Mouse (Mus musculus): Measurements from ENCODE around the gene Pkm. TPM values are rescaled to one million over a fixed set of nuclear protein-coding genes. Genes with fewer than 3 reads are reported as not detected.

The Pkm gene
- polyA plus RNA-seq, 1 experiment = 669 TPM

DNA sequence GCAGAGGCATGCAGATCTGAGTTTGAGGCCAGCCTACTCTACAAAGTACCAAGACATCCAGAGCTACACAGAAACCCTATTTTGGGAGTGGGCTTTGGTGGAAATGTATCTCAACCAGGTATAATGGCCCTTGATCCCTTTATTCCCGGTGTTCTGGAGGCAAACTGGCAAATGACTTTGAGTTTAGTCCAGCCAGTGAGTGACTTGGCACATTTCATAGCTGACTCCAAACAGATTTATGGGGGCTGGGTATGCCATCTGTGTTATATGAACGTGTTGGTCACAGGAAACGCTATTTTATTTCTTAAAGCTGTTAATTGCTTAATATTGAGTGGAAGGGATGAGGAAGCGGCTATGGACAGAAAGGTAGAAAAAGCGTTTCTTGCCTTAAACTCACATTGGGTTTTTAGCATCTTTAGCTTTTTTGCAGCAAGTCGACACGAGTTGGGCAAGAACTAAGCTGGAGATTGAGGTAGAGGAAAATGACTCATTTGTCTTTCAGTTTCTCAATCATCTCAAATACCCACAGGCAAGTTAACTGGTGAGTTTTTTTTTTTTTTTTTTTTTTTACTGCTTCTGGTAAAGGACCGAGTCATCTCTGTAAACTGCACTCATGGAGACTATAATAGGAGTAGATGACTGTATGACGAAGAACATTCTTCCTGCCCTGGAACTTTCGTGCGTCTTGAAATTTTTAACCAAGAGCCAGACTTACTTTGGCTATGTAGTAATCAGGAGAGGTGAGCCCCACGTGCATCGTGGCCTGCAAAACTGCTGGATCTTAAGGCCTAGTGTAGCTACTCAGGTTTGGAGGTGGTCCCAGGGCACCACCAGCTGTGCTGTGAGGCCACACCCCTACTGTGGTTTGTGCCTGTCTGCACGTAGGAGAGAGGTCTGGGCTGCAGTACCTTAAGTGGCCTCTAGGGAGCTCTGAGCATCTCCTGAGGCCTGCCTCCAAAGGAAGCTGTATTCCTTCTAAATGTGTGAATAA lies 3.2 kb downstream of the Pkm start:
- DNase-seq = peak; percentile 81
- TF ChIP-seq POLR2A (IDR thresholded peaks at IDR 0.05; ENCODE audit: low read depth, low read length) = no peak
- TF ChIP-seq CTCF (conservative IDR thresholded peaks at IDR 0.05; ENCODE audit: insufficient read depth, insufficient read length, low read depth, low read length) = peak; percentile 75
- Histone ChIP-seq H3K27ac (ENCODE audit: insufficient read depth, low read depth, low read length) (no peak overlapping the region), H3K4me3 (ENCODE audit: insufficient read depth, low read depth, low read length) (no peak overlapping the region), H3K4me1 (ENCODE audit: control insufficient read depth, insufficient read depth, low read length) (peaks cover 26% of the 10 kb centered on the region), H3K36me3 (ENCODE audit: control insufficient read depth, insufficient read depth, low read length) (no peaks in the 10 kb centered on the region), H3K27me3 (replicated peaks; ENCODE audit: control insufficient read depth, insufficient read depth, low read length) (no peaks in the 10 kb centered on the region)
- WGBS = 35% methylated on average over 14 of the region's 14 CpGs

DNA sequence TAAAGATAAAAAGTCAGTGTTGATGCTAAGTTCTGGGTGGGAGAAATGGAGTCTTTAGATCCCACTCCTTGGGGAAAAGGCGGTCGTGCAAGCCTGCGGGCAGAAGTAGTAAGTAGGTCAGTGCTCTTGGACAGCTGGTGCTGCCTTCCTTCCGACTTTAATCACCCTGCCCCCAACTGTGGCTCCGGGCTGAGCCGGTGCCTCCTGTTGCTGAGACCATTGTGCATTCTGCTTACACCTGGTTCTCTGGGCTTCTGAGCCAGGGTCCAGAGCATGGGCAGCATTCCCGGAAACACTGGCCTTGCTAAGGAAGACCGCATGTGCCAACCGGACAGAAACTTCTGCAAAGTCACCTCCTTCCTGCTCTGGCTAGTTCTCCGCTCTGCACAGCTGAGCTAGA lies 4.3 kb downstream of the Pkm start:
- TF ChIP-seq POLR2A (IDR thresholded peaks at IDR 0.05; ENCODE audit: low read depth, low read length) (no peak), CTCF (conservative IDR thresholded peaks at IDR 0.05; ENCODE audit: insufficient read depth, insufficient read length, low read depth, low read length) (no peak)
- Histone ChIP-seq H3K4me1 (ENCODE audit: control insufficient read depth, insufficient read depth, low read length) (peaks cover 29% of the 10 kb centered on the region), H3K4me3 (ENCODE audit: insufficient read depth, low read depth, low read length) (0 out of 2 replicates have a peak overlapping the region, but pooled peaks have one; percentile 6), H3K27ac (ENCODE audit: insufficient read depth, low read depth, low read length) (peak overlapping the region; percentile 36), H3K27me3 (replicated peaks; ENCODE audit: control insufficient read depth, insufficient read depth, low read length) (no peaks in the 10 kb centered on the region), H3K36me3 (ENCODE audit: control insufficient read depth, insufficient read depth, low read length) (no peaks in the 10 kb centered on the region)
- peak; percentile 73 for DNase-seq
- 42% methylated on average over 10 of the region's 10 CpGs for WGBS

DNA sequence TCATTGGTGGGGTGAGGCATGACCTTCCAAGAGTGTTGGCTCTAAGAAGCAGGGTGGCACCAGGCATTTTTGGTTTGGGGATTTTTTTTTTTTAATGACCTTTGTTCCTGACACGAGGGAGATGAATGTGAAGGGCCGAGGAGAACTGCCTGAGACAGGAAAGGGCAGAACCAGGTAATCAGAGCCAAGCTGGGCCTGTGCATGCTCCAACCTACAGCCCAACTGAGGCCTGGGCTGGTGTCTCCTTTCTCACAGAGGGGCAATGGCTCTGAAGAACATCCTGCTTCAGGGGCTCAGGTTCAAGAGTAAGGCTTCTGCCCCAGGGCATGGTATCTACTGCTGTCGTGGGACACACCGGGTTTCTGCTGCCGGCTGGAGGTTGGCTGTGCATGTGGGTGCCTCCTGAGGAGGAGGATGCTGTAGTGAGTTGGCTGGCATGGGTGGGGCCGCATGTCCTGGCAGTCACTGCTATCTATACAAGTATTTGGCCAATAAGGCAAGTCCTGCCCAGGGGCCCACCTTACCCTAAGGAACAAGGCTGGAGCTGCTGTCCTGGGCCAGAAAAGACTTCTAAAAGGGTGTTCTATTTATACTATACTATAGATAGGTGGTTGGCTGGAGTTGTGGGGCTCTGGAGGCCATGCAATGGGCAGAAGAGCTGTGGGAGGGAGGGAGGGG lies 5.3 kb downstream of the Pkm start:
- WGBS = 51% methylated on average over 6 of the region's 6 CpGs
- Histone ChIP-seq H3K4me3 (ENCODE audit: insufficient read depth, low read depth, low read length) (no peak overlapping the region), H3K27ac (ENCODE audit: insufficient read depth, low read depth, low read length) (peak overlapping the region; percentile 36; the same call in 1 of the 2 replicates), H3K36me3 (ENCODE audit: control insufficient read depth, insufficient read depth, low read length) (no peaks in the 10 kb centered on the region), H3K27me3 (replicated peaks; ENCODE audit: control insufficient read depth, insufficient read depth, low read length) (no peaks in the 10 kb centered on the region), H3K4me1 (ENCODE audit: control insufficient read depth, insufficient read depth, low read length) (peaks cover 29% of the 10 kb centered on the region)
- no peak for DNase-seq
- TF ChIP-seq CTCF (conservative IDR thresholded peaks at IDR 0.05; ENCODE audit: insufficient read depth, insufficient read length, low read depth, low read length) = no peak
- no peak for TF ChIP-seq POLR2A (IDR thresholded peaks at IDR 0.05; ENCODE audit: low read depth, low read length)

DNA sequence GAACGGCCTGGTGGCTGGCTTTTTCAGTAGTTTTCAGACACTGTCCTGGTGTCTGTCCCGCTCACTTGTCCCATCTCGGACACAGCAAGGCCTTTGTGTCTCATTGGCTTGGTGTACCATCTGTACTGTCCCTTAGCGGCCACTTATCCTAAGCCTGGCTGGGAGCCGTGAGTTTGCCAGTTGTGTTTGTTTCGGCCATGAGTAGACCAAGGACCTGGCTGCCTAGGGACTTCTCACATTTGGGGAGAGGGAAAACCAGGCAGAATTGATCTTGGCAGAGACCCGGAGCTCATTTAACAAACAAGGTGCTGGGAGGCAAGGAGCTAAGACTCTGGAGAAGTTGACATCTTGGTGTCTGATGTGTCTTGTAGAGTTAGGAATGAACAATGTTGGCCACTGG lies 7.1 kb downstream of the Pkm start:
- TF ChIP-seq CTCF (conservative IDR thresholded peaks at IDR 0.05; ENCODE audit: insufficient read depth, insufficient read length, low read depth, low read length) = no peak
- TF ChIP-seq POLR2A (IDR thresholded peaks at IDR 0.05; ENCODE audit: low read depth, low read length) = no peak
- no peaks in the 10 kb centered on the region for H3K36me3 ChIP-seq (ENCODE audit: control insufficient read depth, insufficient read depth, low read length)
- WGBS = 92% methylated on average over 7 of the region's 7 CpGs
- no peak overlapping the region for H3K4me3 ChIP-seq (ENCODE audit: insufficient read depth, low read depth, low read length)
- no peaks in the 10 kb centered on the region for H3K27me3 ChIP-seq (replicated peaks; ENCODE audit: control insufficient read depth, insufficient read depth, low read length)
- no peak for DNase-seq
- no peak overlapping the region for H3K27ac ChIP-seq (ENCODE audit: insufficient read depth, low read depth, low read length)
- peaks cover 29% of the 10 kb centered on the region for H3K4me1 ChIP-seq (ENCODE audit: control insufficient read depth, insufficient read depth, low read length)

DNA sequence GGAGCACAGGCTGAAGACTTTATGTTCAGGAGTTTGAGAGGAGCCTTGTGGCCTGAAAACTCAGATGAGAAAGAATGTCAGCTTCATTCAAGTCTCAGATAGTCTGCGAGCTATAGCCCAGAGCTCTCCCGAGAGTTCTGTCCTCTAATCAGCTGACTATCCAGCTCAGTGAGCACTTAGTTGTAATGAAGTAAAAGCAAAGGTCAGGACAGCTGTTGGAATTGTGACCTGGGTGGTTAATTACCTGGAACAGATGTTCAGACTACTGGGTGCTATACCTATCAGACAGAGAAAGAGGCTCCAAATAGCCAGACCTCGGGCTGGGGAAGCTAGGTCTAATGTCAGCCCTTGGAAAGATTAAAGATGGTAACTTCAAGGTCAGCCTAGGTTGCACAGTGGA lies 7.8 kb downstream of the Pkm start:
- H3K36me3 ChIP-seq (ENCODE audit: control insufficient read depth, insufficient read depth, low read length) = no peaks in the 10 kb centered on the region
- H3K27ac ChIP-seq (ENCODE audit: insufficient read depth, low read depth, low read length) = peak overlapping the region; percentile 37; the same call in 1 of the 2 replicates

DNA sequence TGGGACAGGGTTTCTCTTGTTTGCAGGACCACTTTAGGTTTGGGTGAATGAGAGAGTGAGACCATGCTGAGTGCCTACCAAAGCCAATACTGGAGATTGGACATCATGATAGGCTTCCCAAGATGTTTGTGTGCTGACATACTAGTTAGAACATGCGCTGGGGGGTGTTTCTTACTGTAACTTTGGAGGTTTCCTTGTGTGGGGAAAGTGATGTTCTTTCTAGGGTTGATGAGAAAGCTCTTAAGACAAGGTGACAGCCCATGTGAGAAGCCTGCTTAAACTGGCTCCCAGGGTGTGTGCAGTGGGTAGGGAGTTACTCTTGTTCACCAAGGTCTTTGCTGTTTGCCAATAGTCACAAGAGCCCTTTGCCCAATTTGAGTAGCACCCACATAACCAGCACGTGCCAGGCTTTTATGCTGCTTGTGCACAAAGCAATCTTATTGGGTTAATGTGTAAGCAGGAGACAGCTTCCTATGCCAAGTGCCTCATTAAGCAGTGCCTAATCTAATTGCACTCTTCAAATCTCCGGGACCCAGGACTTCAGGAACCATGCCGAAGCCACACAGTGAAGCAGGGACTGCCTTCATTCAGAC lies 8.6 kb downstream of the Pkm start:
- WGBS = 43% methylated on average over 4 of the region's 4 CpGs
- no peak for TF ChIP-seq POLR2A (IDR thresholded peaks at IDR 0.05; ENCODE audit: low read depth, low read length)
- no peak for TF ChIP-seq CTCF (conservative IDR thresholded peaks at IDR 0.05; ENCODE audit: insufficient read depth, insufficient read length, low read depth, low read length)
- Histone ChIP-seq H3K4me3 (ENCODE audit: insufficient read depth, low read depth, low read length) (no peak overlapping the region), H3K4me1 (ENCODE audit: control insufficient read depth, insufficient read depth, low read length) (peaks cover 29% of the 10 kb centered on the region), H3K27ac (ENCODE audit: insufficient read depth, low read depth, low read length) (peak overlapping the region; percentile 51; the same call in 1 of the 2 replicates), H3K27me3 (replicated peaks; ENCODE audit: control insufficient read depth, insufficient read depth, low read length) (no peaks in the 10 kb centered on the region), H3K36me3 (ENCODE audit: control insufficient read depth, insufficient read depth, low read length) (no peaks in the 10 kb centered on the region)
- DNase-seq = peak; percentile 87

More for the DNA sequence above, 7.8 kb downstream of the Pkm start:
- no peak for TF ChIP-seq POLR2A (IDR thresholded peaks at IDR 0.05; ENCODE audit: low read depth, low read length)
- no peak for TF ChIP-seq CTCF (conservative IDR thresholded peaks at IDR 0.05; ENCODE audit: insufficient read depth, insufficient read length, low read depth, low read length)
- no peaks in the 10 kb centered on the region for H3K27me3 ChIP-seq (replicated peaks; ENCODE audit: control insufficient read depth, insufficient read depth, low read length)
- peaks cover 29% of the 10 kb centered on the region for H3K4me1 ChIP-seq (ENCODE audit: control insufficient read depth, insufficient read depth, low read length)
- peak; percentile 88 for DNase-seq
- WGBS = 28% methylated on average over 3 of the region's 3 CpGs
- no peak overlapping the region for H3K4me3 ChIP-seq (ENCODE audit: insufficient read depth, low read depth, low read length)
